Comparison of ENCODE assay signal across 8 mouse cellular contexts in the genomic region with DNA sequence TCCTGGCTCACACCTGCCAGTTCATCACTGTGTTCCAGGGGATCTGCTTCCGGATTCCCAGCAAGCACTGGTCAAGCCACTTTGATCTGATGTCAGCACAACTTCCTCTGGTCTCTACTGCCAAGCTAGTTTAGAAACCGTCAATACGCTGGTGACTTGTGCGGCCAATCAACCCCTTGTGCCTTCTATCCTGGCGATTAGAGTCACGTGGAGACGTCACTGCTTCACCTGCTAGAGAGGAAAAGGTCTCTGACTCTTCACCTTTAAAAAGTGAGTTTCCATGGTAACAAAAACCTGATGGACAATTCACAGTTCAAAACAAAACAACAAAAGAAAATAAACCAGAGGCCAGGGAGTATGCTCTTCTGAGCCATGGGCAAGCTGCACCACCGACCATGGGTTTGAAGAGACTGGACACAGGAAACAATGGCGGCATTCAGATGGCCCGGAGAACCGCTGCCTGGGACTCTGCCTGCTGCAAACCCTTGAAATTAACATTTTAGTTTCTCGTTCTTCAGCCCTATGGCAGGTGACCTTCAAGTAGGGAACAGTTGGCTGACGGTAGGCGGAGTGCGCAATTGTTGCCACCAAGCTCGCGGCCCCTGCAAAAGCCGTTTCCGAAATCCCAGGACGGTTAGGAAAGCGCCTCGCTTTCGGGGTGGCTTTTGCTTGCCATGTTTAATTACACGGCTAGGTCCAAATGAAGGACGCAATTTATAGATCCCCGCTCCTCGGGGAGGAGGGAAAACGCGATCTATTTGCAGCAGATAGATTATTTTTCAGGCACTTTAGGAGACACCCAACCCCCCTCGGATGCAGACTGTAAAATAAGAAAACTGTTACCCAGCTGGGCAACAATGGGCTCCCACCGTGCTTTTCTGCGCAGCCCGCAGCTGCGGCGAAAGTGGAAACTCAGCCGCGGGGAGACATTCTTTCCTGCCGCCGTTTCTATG.
DNase-seq lines count a peak whose midpoint lies in the region; ATAC-seq and TF ChIP-seq lines count a peak whose summit lies in the region.

No protein-coding gene starts in this region.

- no peak overlapping the region for H3K27ac ChIP-seq in gastrocnemius, adult 2 months
- peak overlapping the region; percentile 90 for H3K27ac ChIP-seq in ES-Bruce4 (ENCODE audit: insufficient read depth, low read length)
- H3K27ac ChIP-seq in forebrain, embryonic 11.5 days (ENCODE audit: low read depth, low read length), result peak overlapping the region; percentile 70
- no peak overlapping the region for H3K27ac ChIP-seq in limb, embryonic 15.5 days

- DNase-seq in gastrocnemius, adult 2 months, result no peak
- DNase-seq in gastrocnemius, postnatal 14 days, result no peak
- DNase-seq in forebrain, embryonic 11.5 days (ENCODE audit: low spot score), result peak; percentile 78
- no peak for DNase-seq in B cell, adult 2 months
- no peak for DNase-seq in spleen, adult 18-20 months

- H3K36me3 ChIP-seq in ES-Bruce4 (ENCODE audit: control insufficient read depth, insufficient read depth, low read length, poor library complexity, severe bottlenecking), result no peaks in the 10 kb centered on the region
- no peaks in the 10 kb centered on the region for H3K36me3 ChIP-seq in forebrain, embryonic 11.5 days (ENCODE audit: control insufficient read depth, insufficient read depth, low read length)
- no peaks in the 10 kb centered on the region for H3K36me3 ChIP-seq in limb, embryonic 15.5 days

- peak; percentile 93 for TF ChIP-seq EP300 in ES-Bruce4 (IDR thresholded peaks at IDR 0.05; ENCODE audit: insufficient read depth, low read depth, low read length)

- peak overlapping the region; percentile 52 for H3K4me2 ChIP-seq in forebrain, embryonic 11.5 days (ENCODE audit: low read depth, low read length, severe bottlenecking)
- H3K4me2 ChIP-seq in limb, embryonic 15.5 days, result peak overlapping the region; percentile 44

- no peak for TF ChIP-seq CTCF in gastrocnemius, adult 2 months (IDR thresholded peaks at IDR 0.05)
- no peak for TF ChIP-seq CTCF in ES-Bruce4 (IDR thresholded peaks at IDR 0.05; ENCODE audit: low read depth, low read length)

- TF ChIP-seq POLR2A in ES-Bruce4 (IDR thresholded peaks at IDR 0.05; ENCODE audit: insufficient read depth, low read length), result no peak

- peaks cover 10% of the 10 kb centered on the region for H3K4me1 ChIP-seq in ES-Bruce4 (ENCODE audit: control insufficient read depth, insufficient read depth, low read length)
- peaks cover 21% of the 10 kb centered on the region for H3K4me1 ChIP-seq in forebrain, embryonic 11.5 days (replicated peaks; ENCODE audit: control insufficient read depth, insufficient read depth, low read length)
- peaks cover 6% of the 10 kb centered on the region for H3K4me1 ChIP-seq in limb, embryonic 15.5 days

- peak overlapping the region; percentile 47; the same call in 1 of the 2 replicates for H3K9ac ChIP-seq in ES-Bruce4 (ENCODE audit: low read depth, poor library complexity, severe bottlenecking)
- peak overlapping the region; percentile 48; the same call in 1 of the 2 replicates for H3K9ac ChIP-seq in forebrain, embryonic 11.5 days (ENCODE audit: low read length)
- H3K9ac ChIP-seq in limb, embryonic 15.5 days, result no peak overlapping the region

- peak; percentile 73 for ATAC-seq in forebrain, embryonic 11.5 days (replicated peaks; ENCODE audit: low FRiP score)
- ATAC-seq in limb, embryonic 15.5 days (ENCODE audit: insufficient number of reproducible peaks, low FRiP score, low TSS enrichment, low read depth), result no peak
- no peak for ATAC-seq in cerebellum, adult (ENCODE audit: insufficient number of reproducible peaks, low FRiP score, low TSS enrichment)

- no peaks in the 10 kb centered on the region; the same call in 1 of the 2 replicates for H3K9me3 ChIP-seq in ES-Bruce4 (replicated peaks; ENCODE audit: control insufficient read depth, insufficient read depth, low read length, poor library complexity, severe bottlenecking)
- H3K9me3 ChIP-seq in forebrain, embryonic 11.5 days (ENCODE audit: control insufficient read depth, low read length), result peaks cover 3% of the 10 kb centered on the region; the same call in 1 of the 2 replicates
- no peaks in the 10 kb centered on the region for H3K9me3 ChIP-seq in limb, embryonic 15.5 days

- intact Hi-C loops in gastrocnemius, adult 2 months (cut with DNase I), result no loop called here
- intact Hi-C loops in gastrocnemius, postnatal 14 days (cut with DNase I; ENCODE audit: low total_unique reads), result no loop called here

- 7% methylated on average over 39 of the region's 39 CpGs for WGBS in forebrain, embryonic 11.5 days
- WGBS in limb, embryonic 15.5 days, result 12% methylated on average over 39 of the region's 39 CpGs

- H3K4me3 ChIP-seq in gastrocnemius, adult 2 months, result peak overlapping the region; percentile 41
- H3K4me3 ChIP-seq in ES-Bruce4 (ENCODE audit: low read depth, low read length), result peak overlapping the region; percentile 17
- H3K4me3 ChIP-seq in forebrain, embryonic 11.5 days (ENCODE audit: low read depth, low read length), result peak overlapping the region; percentile 19; the same call in 1 of the 2 replicates
- peak overlapping the region; percentile 28 for H3K4me3 ChIP-seq in limb, embryonic 15.5 days

- no peaks in the 10 kb centered on the region for H3K27me3 ChIP-seq in ES-Bruce4 (ENCODE audit: control insufficient read depth, insufficient read depth, low read length, poor library complexity, severe bottlenecking)
- H3K27me3 ChIP-seq in forebrain, embryonic 11.5 days (ENCODE audit: control insufficient read depth, insufficient read depth, low read length), result peaks cover 13% of the 10 kb centered on the region
- peaks cover 67% of the 10 kb centered on the region for H3K27me3 ChIP-seq in limb, embryonic 15.5 days

Comparison
In these comparisons a context has a peak if more than half of its experiments do, and no peak if none do; other contexts are left out.
1. H3K27ac ChIP-seq: peak in ES-Bruce4 (single experiment) and forebrain, embryonic 11.5 days (single experiment); none in gastrocnemius, adult 2 months (single experiment) and limb, embryonic 15.5 days (single experiment).
2. Peak in every context shown above with its lines, with median percentiles within 50 percentile points of each other: H3K4me3 ChIP-seq.